Mouse (Mus musculus): ENCODE measurements around the gene Tbc1d8. TPM values are rescaled to one million over a fixed set of nuclear protein-coding genes. Genes with fewer than 3 reads are reported as not detected.

Gene Tbc1d8
- polyA plus RNA-seq, 1 experiment from 2014 or later = 5.0 TPM

DNA sequence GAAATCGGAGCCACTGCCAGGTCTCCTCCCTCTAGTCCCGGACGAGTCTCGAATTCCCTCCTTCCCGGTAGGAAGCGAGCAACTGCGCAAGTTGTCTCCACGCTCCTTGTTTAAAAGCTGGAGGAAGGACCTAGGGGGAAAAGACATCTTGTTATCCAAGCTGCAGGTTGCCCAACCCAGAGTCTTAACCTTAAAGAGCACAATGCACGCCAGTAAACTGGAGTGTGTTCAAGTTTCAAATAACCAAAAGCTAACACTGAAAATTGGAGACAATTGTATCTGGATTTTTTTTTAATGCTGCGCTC lies 293 bp upstream of the Tbc1d8 start:
- peaks cover 3% of the 10 kb centered on the region; the same call in 1 of the 2 replicates for H3K27me3 ChIP-seq
- H3K9ac ChIP-seq = peak overlapping the region; percentile 81
- H3K36me3 ChIP-seq (replicated peaks) = 0 out of 2 replicates have a peak, but pooled peaks cover 7% of the 10 kb centered on the region
- peak overlapping the region; percentile 78 for H3K4me3 ChIP-seq (replicated peaks)
- H3K4me1 ChIP-seq (replicated peaks) = peaks cover 50% of the 10 kb centered on the region
- H3K9me3 ChIP-seq (replicated peaks) = no peaks in the 10 kb centered on the region
- peak; percentile 24 for ATAC-seq (ENCODE audit: insufficient read depth)
- H3K4me2 ChIP-seq = peak overlapping the region; percentile 95
- 0 out of 2 replicates have a peak overlapping the region, but pooled peaks have one; percentile 34 for H3K27ac ChIP-seq (replicated peaks)
- WGBS (ENCODE audit: insufficient replicate concordance) = 7% methylated on average over 10 of the region's 10 CpGs

- Histone ChIP-seq H3K36me3 (replicated peaks) (0 out of 2 replicates have a peak, but pooled peaks cover 7% of the 10 kb centered on the region), H3K27me3 (peaks cover 3% of the 10 kb centered on the region; the same call in 1 of the 2 replicates), H3K4me1 (replicated peaks) (peaks cover 51% of the 10 kb centered on the region), H3K9ac (no peak overlapping the region), H3K4me3 (replicated peaks) (peak overlapping the region; percentile 78), H3K9me3 (replicated peaks) (no peaks in the 10 kb centered on the region), H3K27ac (replicated peaks) (no peak overlapping the region), H3K4me2 (peak overlapping the region; percentile 95)
- 61% methylated on average over 5 of the region's 5 CpGs for WGBS (ENCODE audit: insufficient replicate concordance)
- ATAC-seq (ENCODE audit: insufficient read depth) = no peak
Measured at GRCm38 (mm10) chr1:39477064-39477463, 1.5 kb downstream of the Tbc1d8 start.

- Histone ChIP-seq H3K36me3 (replicated peaks) (0 out of 2 replicates have a peak, but pooled peaks cover 7% of the 10 kb centered on the region), H3K9ac (no peak overlapping the region), H3K4me3 (replicated peaks) (peak overlapping the region; percentile 78; the same call in 1 of the 2 replicates), H3K27ac (replicated peaks) (no peak overlapping the region), H3K4me1 (replicated peaks) (peaks cover 52% of the 10 kb centered on the region), H3K4me2 (peak overlapping the region; percentile 95), H3K9me3 (replicated peaks) (no peaks in the 10 kb centered on the region), H3K27me3 (peaks cover 3% of the 10 kb centered on the region; the same call in 1 of the 2 replicates)
- no peak for ATAC-seq (ENCODE audit: insufficient read depth)
- WGBS (ENCODE audit: insufficient replicate concordance) = 66% methylated on average over 1 of the region's 1 CpGs
Measured at GRCm38 (mm10) chr1:39476341-39476740, 2.2 kb downstream of the Tbc1d8 start.

DNA sequence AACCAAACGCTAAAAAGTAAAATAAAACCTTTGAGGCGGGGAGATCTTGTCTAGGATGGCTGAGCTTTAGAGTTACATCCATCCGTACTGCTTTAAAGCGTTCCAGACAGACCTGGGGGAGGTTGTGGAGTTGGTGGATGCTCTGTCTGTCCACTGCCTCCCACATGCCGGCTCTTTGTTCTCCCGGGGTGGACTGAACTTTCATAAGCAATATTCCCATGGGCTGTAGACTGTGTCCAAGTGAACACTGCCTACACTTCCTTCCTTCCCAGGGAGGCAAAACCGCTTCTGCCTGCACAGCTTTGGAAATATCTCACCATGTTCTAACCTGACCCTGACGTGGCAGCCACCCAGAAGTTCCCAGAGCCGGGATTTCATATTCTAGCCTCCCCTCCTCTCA lies 4.0 kb downstream of the Tbc1d8 start:
- H3K4me3 ChIP-seq (replicated peaks) = no peak overlapping the region
- H3K4me2 ChIP-seq = no peak overlapping the region
- H3K27me3 ChIP-seq = peaks cover 3% of the 10 kb centered on the region; the same call in 1 of the 2 replicates
- peaks cover 61% of the 10 kb centered on the region for H3K4me1 ChIP-seq (replicated peaks)
- 0 out of 2 replicates have a peak, but pooled peaks cover 7% of the 10 kb centered on the region for H3K36me3 ChIP-seq (replicated peaks)
- ATAC-seq (ENCODE audit: insufficient read depth) = no peak
- no peak overlapping the region for H3K9ac ChIP-seq
- 74% methylated on average over 9 of the region's 9 CpGs for WGBS (ENCODE audit: insufficient replicate concordance)
- H3K27ac ChIP-seq (replicated peaks) = no peak overlapping the region
- no peaks in the 10 kb centered on the region for H3K9me3 ChIP-seq (replicated peaks)

GRCm38 (mm10) chr1:39471298-39471902 lies 7.2 kb downstream of the Tbc1d8 start:
- Histone ChIP-seq H3K36me3 (replicated peaks) (0 out of 2 replicates have a peak, but pooled peaks cover 7% of the 10 kb centered on the region), H3K9me3 (replicated peaks) (no peaks in the 10 kb centered on the region), H3K4me2 (peak overlapping the region; percentile 16; the same call in 1 of the 2 replicates), H3K27ac (replicated peaks) (peak overlapping the region; percentile 42; the same call in 1 of the 2 replicates), H3K4me3 (replicated peaks) (no peak overlapping the region), H3K4me1 (replicated peaks) (peaks cover 49% of the 10 kb centered on the region), H3K27me3 (no peaks in the 10 kb centered on the region), H3K9ac (no peak overlapping the region)
- 19% methylated on average over 9 of the region's 9 CpGs for WGBS (ENCODE audit: insufficient replicate concordance)
- ATAC-seq (ENCODE audit: insufficient read depth) = peak; percentile 72

DNA sequence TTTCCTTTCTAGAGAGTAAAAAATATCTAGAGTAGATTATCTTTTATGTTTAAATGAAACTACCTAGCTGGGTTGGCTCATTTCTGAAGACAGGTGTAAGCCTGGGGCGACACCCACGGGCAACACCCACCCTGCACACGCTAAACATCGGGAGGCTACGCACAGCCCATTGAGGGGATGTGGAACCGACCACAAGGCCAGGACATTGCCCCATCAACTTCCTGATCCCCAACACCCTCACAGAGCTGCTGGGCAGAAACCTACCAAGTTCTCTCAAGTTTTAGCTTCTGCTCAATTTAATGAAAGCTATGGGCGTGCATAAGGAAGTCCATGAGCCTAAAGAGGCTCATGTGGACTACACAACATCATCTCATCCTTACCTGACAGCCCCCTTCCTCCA lies 9.6 kb downstream of the Tbc1d8 start:
- Histone ChIP-seq H3K36me3 (replicated peaks) (no peaks in the 10 kb centered on the region), H3K27ac (replicated peaks) (no peak overlapping the region), H3K9me3 (replicated peaks) (no peaks in the 10 kb centered on the region), H3K9ac (no peak overlapping the region), H3K4me3 (replicated peaks) (no peak overlapping the region), H3K4me1 (replicated peaks) (peaks cover 58% of the 10 kb centered on the region), H3K27me3 (no peaks in the 10 kb centered on the region), H3K4me2 (no peak overlapping the region)
- no peak for ATAC-seq (ENCODE audit: insufficient read depth)
- WGBS (ENCODE audit: insufficient replicate concordance) = 26% methylated on average over 7 of the region's 7 CpGs

DNA sequence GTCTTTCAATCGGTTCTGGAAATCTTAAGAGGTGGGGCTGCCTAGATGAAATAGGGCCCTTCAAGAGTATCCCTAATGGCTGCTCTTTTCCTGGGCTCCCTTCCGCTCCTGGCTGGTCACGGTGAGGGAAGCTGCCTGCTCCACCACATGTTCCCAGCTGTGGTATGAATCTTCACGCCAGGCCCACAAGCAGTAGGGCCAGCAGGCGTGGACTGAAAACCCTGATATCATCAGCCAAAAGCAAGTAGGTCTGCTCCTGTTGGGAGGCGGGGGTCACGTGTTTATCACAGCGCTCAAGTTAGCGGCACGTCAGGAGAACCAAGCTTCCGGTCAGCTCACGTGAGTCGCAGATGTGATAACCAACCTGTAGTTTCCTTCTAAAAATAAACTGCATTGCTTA lies 12.0 kb downstream of the Tbc1d8 start:
- Histone ChIP-seq H3K36me3 (replicated peaks) (no peaks in the 10 kb centered on the region), H3K4me3 (replicated peaks) (no peak overlapping the region), H3K9me3 (replicated peaks) (no peaks in the 10 kb centered on the region), H3K27ac (replicated peaks) (no peak overlapping the region), H3K27me3 (no peaks in the 10 kb centered on the region), H3K9ac (no peak overlapping the region), H3K4me2 (no peak overlapping the region), H3K4me1 (replicated peaks) (peaks cover 66% of the 10 kb centered on the region)
- WGBS (ENCODE audit: insufficient replicate concordance) = 68% methylated on average over 13 of the region's 13 CpGs
- ATAC-seq (ENCODE audit: insufficient read depth) = no peak

DNA sequence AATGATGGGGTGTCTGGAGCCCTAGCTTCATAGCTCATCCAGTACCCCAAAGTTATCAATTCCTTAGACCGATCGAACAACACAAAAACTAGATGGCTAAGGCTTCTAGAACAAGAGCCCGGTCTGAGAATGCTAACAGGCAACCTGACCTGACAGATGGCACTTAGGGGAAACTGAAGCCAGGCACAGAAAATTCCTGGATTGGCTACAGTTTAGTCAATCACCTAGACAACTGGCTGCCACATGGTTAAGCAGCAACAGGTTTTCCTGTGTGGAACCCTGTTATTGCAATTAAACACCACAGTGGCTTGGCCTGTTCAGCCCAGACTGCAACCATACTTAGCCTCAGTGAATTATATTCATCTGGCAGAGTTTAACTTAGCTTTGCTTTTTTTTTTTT lies 13.8 kb downstream of the Tbc1d8 start:
- no peak for ATAC-seq (ENCODE audit: insufficient read depth)
- no peaks in the 10 kb centered on the region for H3K36me3 ChIP-seq (replicated peaks)
- peaks cover 71% of the 10 kb centered on the region for H3K4me1 ChIP-seq (replicated peaks)

DNA sequence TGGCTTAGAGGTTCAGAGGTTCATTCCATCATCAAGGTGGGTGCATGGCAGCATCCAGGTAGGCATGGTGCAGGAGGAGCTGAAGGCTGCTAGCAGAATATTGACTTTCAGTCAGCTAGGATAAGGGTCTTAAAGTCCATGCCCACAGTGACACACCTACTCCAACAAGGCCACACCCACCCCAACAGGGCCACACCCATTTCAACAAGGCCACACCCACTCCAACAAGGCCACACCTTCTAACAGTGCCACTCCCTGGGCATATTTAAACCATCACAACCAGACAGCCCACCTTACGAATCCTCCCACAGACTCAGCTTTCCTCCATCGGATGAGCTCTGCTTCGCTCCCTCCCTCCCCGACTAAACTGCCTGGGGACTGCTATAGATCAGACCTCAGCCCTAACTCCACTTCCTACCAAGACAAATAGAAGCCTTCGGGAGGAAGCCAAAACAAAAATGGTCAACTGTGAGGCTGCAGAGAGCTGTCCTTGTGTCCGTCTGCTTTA lies 15.6 kb downstream of the Tbc1d8 start:
- no peaks in the 10 kb centered on the region for H3K36me3 ChIP-seq (replicated peaks)
- H3K4me1 ChIP-seq (replicated peaks) = peaks cover 70% of the 10 kb centered on the region
- no peak overlapping the region for H3K4me3 ChIP-seq (replicated peaks)
- H3K4me2 ChIP-seq = no peak overlapping the region
- 76% methylated on average over 6 of the region's 6 CpGs for WGBS (ENCODE audit: insufficient replicate concordance)
- no peak overlapping the region for H3K9ac ChIP-seq
- no peaks in the 10 kb centered on the region for H3K27me3 ChIP-seq
- no peak overlapping the region for H3K27ac ChIP-seq (replicated peaks)
- ATAC-seq (ENCODE audit: insufficient read depth) = peak; percentile 50
- no peaks in the 10 kb centered on the region for H3K9me3 ChIP-seq (replicated peaks)

More for the DNA sequence above, 13.8 kb downstream of the Tbc1d8 start:
- Histone ChIP-seq H3K4me3 (replicated peaks) (no peak overlapping the region), H3K27ac (replicated peaks) (no peak overlapping the region), H3K4me2 (no peak overlapping the region), H3K9ac (no peak overlapping the region), H3K9me3 (replicated peaks) (no peaks in the 10 kb centered on the region), H3K27me3 (no peaks in the 10 kb centered on the region)
- 91% methylated on average over 3 of the region's 3 CpGs for WGBS (ENCODE audit: insufficient replicate concordance)

DNA sequence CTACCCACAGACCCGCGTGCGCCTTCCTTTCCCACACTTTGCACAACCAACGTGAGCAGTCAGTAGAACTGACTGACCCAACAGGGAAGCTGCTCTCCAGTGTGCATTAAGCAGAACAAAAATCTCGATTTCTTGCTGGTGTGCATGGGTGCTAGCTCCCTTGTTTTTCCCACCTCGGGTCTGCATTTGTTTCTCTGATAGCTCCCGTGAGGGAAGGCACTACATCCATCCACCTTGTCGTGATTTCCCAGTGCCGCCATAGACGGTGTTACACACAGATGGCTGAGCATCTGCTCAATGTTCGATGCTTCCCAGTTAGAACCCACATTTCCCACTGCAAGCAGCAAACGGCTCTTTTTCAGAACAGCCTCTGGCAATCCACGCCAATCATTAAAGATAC lies 16.5 kb downstream of the Tbc1d8 start:
- ATAC-seq (ENCODE audit: insufficient read depth) = no peak
- Histone ChIP-seq H3K27me3 (no peaks in the 10 kb centered on the region), H3K9me3 (replicated peaks) (no peaks in the 10 kb centered on the region), H3K9ac (no peak overlapping the region), H3K4me1 (replicated peaks) (peaks cover 68% of the 10 kb centered on the region), H3K27ac (replicated peaks) (no peak overlapping the region), H3K4me3 (replicated peaks) (no peak overlapping the region), H3K36me3 (replicated peaks) (no peaks in the 10 kb centered on the region), H3K4me2 (no peak overlapping the region)
- 83% methylated on average over 13 of the region's 13 CpGs for WGBS (ENCODE audit: insufficient replicate concordance)

GRCm38 (mm10) chr1:39460495-39460894 lies 18.1 kb downstream of the Tbc1d8 start:
- no peak overlapping the region for H3K4me3 ChIP-seq (replicated peaks)
- H3K9ac ChIP-seq = 0 out of 2 replicates have a peak overlapping the region, but pooled peaks have one; percentile 27
- peaks cover 65% of the 10 kb centered on the region for H3K4me1 ChIP-seq (replicated peaks)
- no peaks in the 10 kb centered on the region for H3K36me3 ChIP-seq (replicated peaks)
- ATAC-seq (ENCODE audit: insufficient read depth) = no peak
- peak overlapping the region; percentile 29; the same call in 1 of the 2 replicates for H3K4me2 ChIP-seq
- H3K27me3 ChIP-seq = no peaks in the 10 kb centered on the region
- H3K9me3 ChIP-seq (replicated peaks) = no peaks in the 10 kb centered on the region
- 18% methylated on average over 5 of the region's 5 CpGs for WGBS (ENCODE audit: insufficient replicate concordance)
- peak overlapping the region; percentile 70 for H3K27ac ChIP-seq (replicated peaks)
